Mouse (Mus musculus) thymus, adult 2 months (tissue): ENCODE data around the gene Ncoa5.

ENCODE experiments used
- CTCF ChIP-seq: fragments of 200-500 bp; IDR thresholded peaks from 2 replicates; pipeline ENCODE4 v1.5.1; 2012; ENCODE audit warnings: mild to moderate bottlenecking, control low read depth, low read length, moderate library complexity, borderline replicate concordance; ENCODE audit not compliant: control insufficient read depth, poor library complexity, insufficient read depth; ENCODE audit errors: extremely low read depth
- POLR2A ChIP-seq: fragments of 200-500 bp; IDR thresholded peaks from 2 replicates; pipeline ENCODE4 v1.6.1; 2012; ENCODE audit warnings: mild to moderate bottlenecking, low read length, control low read depth, moderate library complexity; ENCODE audit not compliant: control insufficient read depth, poor library complexity, insufficient read depth; ENCODE audit errors: extremely low read depth

GRCm38 (mm10) chr2:165078045-165078444, 43.4 kb upstream of the Ncoa5 start:
- no peak for TF ChIP-seq CTCF
- TF ChIP-seq POLR2A: no peak
